Mouse (Mus musculus): ENCODE results near the gene Plxna1. TPM values are rescaled to one million over a fixed set of nuclear protein-coding genes. Genes with fewer than 3 reads are reported as not detected.

The Plxna1 gene
- polyA plus RNA-seq, 1 experiment from 2014 or later: 19.9 TPM

Other genes with a start within 250 kb of the Plxna1 start
- gene Chchd6, start 233.0 kb upstream of the Plxna1 start, polyA plus RNA-seq (2015; fragmentation: Nextera tagmentation; extraction: Ambion mirVana): 42.7 and 44.0 TPM in 2 replicates